Mouse (Mus musculus) gonadal fat pad, adult 2 months (tissue): ENCODE measurements at regions not wholly inside any gene's neighbourhood (a gene's known extent, or its start where the extent isn't known, plus 50 kb on each side); places are given as distances from the start of the nearest gene placed in this dataset.

Experiments used
- DNase-seq: peaks from one replicate; pipeline ENCODE4 v3.0.0-alpha.2; 2012; ENCODE audit warnings: low read depth

DNA sequence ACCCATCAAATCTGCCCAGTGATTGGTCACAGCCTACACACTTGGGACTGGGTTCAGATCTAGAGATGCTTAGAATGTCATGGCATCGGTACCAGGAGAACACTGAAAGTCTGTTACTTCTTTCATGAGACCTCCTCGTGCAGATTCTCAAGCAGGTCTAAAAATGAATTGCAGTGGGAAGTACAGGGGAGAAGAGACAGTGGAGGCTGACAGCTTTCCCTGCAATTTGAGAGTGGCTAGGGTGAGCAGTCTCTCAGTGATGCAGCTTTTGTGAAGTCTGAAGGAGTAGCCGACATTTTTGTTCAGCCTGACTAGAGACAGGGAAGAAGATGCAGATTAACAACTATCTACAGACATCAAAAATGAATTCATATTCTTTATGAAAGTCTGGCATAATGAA is 112.5 kb downstream of the Fam198b start:
- DNase-seq = no peak

DNA sequence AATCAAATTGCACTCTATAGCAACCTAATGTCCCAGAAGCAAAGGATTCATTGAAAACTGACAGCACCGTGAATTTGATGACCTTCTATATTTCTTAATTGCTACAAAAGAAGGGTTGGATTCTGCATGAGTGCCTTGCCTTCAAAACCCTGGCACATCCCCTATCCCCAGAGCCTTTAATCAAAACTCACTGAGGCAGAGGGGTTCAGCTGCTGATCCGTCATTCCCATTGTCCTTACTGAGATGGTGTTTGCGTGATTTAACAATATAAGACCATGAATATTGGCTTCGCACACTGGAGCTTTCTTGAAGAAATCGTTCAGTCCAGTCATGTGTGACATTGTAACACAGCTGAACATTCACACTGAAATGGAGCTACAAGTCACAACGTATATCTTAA is 118.0 kb downstream of the Fam198b start:
- no peak for DNase-seq

GRCm38 (mm10) chr3:80003300-80004090 is 119.2 kb downstream of the Fam198b start:
- DNase-seq = no peak

DNA sequence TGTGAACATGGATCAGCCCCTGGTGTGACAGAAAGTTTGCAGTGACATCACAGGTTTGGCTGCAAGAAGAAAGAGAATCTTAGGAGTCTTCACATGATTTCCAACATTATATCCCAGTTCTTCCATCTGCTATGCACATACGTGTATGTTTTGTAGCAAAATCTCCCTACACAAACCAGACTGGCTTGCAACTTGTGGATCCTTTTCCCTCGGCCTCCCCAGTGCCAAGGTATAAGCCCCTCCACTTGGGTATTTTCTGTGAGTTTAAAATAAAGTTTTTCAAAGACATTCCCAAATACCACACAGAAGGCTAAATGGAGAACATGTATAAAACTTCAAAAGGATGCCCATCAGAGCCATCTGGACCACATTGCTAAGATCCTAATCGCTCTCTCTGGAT is 120.2 kb downstream of the Fam198b start:
- no peak for DNase-seq

GRCm38 (mm10) chr3:80004966-80005365 is 120.6 kb downstream of the Fam198b start:
- DNase-seq = peak; percentile 19

GRCm38 (mm10) chr3:80005371-80005770 is 121.0 kb downstream of the Fam198b start:
- DNase-seq = no peak

GRCm38 (mm10) chr3:80006263-80006662 is 121.9 kb downstream of the Fam198b start:
- DNase-seq = no peak

GRCm38 (mm10) chr3:80007006-80007405 is 122.7 kb downstream of the Fam198b start:
- no peak for DNase-seq

- no peak for DNase-seq
Measured at GRCm38 (mm10) chr3:80009275-80009674, 124.9 kb downstream of the Fam198b start.

GRCm38 (mm10) chr3:80025795-80026194 is 141.5 kb downstream of the Fam198b start:
- no peak for DNase-seq

DNA sequence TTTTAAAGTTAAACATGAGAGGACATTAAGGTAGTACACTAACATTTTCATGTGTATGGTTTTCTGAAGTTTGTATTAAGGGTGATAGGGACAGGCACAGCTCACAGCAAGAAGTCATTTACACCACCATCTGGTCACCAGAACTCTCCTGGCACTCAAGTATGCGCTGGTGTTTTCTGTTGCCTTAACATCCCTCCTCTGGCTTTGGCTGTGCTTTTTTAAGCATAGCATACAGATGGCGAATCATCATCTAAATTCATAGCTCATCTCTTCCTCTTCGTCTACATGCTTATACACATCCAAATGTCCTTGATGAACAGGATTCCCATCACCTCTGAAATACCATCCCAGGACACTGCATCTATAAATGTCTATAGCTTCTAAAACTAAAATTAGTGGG is 148.7 kb downstream of the Fam198b start:
- no peak for DNase-seq

DNA sequence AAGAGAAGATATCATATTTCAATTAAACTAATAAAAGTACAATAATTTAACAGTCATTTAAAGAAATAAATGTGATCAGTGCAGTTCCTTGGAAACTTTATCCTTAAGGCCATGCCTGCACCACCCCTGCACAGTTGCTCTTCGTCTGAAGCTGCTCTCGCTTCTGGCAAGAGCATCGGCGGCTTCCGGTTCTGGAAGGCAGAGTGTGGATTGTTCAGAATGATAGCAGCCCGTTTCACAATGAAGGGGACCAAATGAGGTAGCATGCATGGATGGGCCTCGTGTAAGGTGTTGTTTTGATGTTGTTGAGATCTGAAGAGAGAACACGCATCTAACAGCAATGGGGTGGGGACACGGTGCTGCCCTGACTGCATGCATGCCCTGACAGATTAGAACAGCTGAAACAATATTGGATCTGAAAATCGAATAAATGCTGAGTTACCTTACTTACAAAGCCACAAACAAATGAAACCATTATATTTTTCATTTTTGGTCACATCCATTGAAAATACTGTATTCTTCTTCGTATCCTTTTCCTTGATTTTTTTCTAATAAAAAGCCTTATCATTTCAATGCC is 154.3 kb downstream of the Fam198b start:
- no peak for DNase-seq

GRCm38 (mm10) chr3:80042756-80043484 is 158.6 kb downstream of the Fam198b start:
- no peak for DNase-seq

DNA sequence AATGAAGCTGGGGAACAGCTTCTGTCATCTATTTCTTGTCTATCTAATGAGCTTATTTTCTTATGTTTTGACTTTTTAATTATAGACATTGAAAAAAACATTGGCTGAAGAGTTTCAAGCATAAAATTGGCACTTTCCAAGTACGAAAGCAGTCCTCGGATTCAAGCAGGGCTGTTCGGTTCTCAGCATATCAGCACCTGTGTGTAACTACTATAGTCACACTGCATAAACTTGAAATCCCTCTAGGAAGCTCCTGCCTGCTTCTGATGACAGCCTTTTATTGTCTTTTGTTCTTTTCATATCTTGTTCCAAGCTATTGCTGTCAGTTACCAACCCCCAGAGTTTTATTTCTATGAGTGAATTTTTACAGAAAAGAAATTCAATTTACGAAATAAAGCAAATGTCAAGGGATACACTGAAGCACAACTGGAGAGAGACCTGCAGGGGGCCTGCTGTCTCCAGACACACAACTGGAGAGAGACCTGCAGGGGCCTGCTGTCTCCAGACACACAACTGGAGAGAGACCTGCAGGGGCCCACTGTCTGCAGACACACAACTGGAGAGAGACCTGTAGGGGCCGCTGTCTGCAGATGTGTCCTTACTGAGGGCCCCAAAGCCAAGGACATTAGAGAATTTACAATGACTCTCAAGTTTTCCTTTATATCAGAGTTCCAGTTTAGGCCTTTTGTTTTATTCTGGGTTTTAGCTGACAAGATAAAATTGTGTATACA is 165.3 kb downstream of the Fam198b start:
- DNase-seq = no peak

- no peak for DNase-seq
Measured at GRCm38 (mm10) chr3:80050920-80051319, 166.6 kb downstream of the Fam198b start.

DNA sequence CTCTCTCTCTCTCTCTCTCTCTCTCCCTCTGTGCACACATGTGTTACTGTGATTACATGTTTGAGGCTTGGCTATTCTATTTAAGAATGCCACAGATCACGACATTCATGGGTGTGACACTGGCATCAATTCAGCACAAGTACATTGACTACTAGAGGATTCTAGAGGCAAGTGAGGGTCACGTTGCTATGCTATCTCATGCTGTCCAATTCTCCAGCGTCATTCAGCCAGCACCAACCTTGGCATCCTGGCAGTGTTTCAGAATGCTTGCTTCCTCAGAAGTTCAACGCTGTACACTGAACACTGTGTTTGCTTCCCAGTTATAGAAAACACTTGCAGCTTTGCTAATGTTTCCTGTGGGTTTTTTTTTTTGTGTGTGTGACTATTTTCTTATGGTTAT is 167.6 kb downstream of the Fam198b start:
- no peak for DNase-seq

- no peak for DNase-seq
Measured at GRCm38 (mm10) chr3:80052879-80053278, 168.5 kb downstream of the Fam198b start.

DNA sequence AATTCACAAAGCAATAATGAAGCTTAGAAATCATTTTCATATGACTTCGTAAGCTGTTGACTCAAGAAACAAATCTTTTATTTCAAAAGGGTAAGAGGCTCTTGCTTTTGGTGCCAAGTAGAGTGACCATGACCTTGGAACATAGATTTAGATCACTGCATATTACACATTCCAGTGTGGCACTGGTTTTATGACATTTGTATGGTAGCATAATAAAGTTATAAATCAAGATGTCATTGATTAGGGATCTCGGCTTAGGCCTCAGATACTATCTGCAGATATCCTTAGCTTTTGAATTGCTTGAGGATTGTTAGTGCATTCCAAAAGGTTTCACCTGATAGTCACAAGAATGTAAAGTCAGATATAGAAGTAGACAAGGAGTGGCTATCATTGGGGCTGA is 169.1 kb downstream of the Fam198b start:
- no peak for DNase-seq

GRCm38 (mm10) chr3:80056636-80057350 is 172.5 kb downstream of the Fam198b start:
- DNase-seq = no peak

- no peak for DNase-seq
Measured at GRCm38 (mm10) chr3:80058722-80059121, 174.4 kb downstream of the Fam198b start.

DNA sequence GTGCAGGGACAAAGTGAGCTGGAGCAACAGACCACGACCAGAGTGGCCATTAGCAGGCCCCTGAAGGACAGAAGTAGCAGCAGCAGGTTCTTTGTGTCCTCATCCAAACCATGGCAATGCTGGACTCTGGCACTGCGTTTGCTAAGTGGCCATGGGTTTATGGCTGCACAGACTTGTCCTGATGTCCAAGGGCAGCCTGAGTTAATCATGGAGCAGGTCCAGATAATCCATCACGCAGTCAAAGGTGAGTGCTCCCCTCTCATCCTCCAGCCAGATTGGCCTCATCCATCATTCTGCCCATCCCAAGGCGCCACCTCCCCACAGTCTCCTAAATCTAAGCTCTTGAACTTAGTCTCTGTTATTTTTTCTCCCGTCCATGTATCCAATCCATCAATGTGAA is 186.4 kb downstream of the Fam198b start:
- DNase-seq = no peak
